Mouse (Mus musculus) spleen, adult 2 months (tissue): ENCODE results near the gene Pepd.

Experiments
- CTCF ChIP-seq: fragments of 200-500 bp; IDR thresholded peaks from 2 replicates; pipeline ENCODE4 v1.5.1; 2011; ENCODE audit warnings: mild to moderate bottlenecking, inconsistent platforms; ENCODE audit not compliant: insufficient read depth, insufficient read length, insufficient replicate concordance; ENCODE audit errors: extremely low read depth
- POLR2A ChIP-seq: fragments of 200-500 bp; IDR thresholded peaks from 2 replicates; pipeline ENCODE4 v1.6.1; 2011; ENCODE audit warnings: low read depth, low read length, inconsistent platforms

GRCm38 (mm10) chr7:35076645-35077044 lies 164.5 kb downstream of the Pepd start:
- no peak for TF ChIP-seq CTCF
- TF ChIP-seq POLR2A: no peak
